Mouse (Mus musculus) midbrain, embryonic 11.5 days (tissue): ENCODE results near the gene Wdr82. TPM values are rescaled to one million over a fixed set of nuclear protein-coding genes. Genes with fewer than 3 reads are reported as not detected.

Experiments
- ATAC-seq: fragments of 200-750 bp; cut with Nextera tagmentation; 2 replicates; pipeline ENCODE4 v1.8.0; 2017; ENCODE audit warnings: moderate TSS enrichment, moderate library complexity; ENCODE audit not compliant: low FRiP score
- DNase-seq: peaks from one replicate; pipeline ENCODE4 v3.0.0; 2015; ENCODE audit warnings: low spot score; ENCODE audit errors: missing footprints
- H3K27ac ChIP-seq: fragments of 300-500 bp; sonication (generic); 2 replicates; pipeline ENCODE4 v1.5.1; 2014; ENCODE audit warnings: low read depth, low read length
- H3K27me3 ChIP-seq: fragments of 300-500 bp; sonication (generic); 2 replicates; pipeline ENCODE4 v1.6.1; 2014; ENCODE audit warnings: mild to moderate bottlenecking, low read length, moderate library complexity, mixed read lengths; ENCODE audit not compliant: control insufficient read depth, insufficient read depth
- H3K36me3 ChIP-seq: fragments of 300-500 bp; sonication (generic); 2 replicates; pipeline ENCODE4 v1.6.1; 2014; ENCODE audit warnings: mild to moderate bottlenecking, low read length, moderate library complexity, mixed read lengths; ENCODE audit not compliant: control insufficient read depth, insufficient read depth
- H3K4me1 ChIP-seq: fragments of 300-500 bp; sonication (generic); 2 replicates; pipeline ENCODE4 v1.6.1; 2014; ENCODE audit warnings: low read length; ENCODE audit not compliant: control insufficient read depth, insufficient read depth
- H3K4me2 ChIP-seq: fragments of 300-500 bp; sonication (generic); 2 replicates; pipeline ENCODE4 v1.6.1; 2014; ENCODE audit warnings: mild to moderate bottlenecking, moderate library complexity
- H3K4me3 ChIP-seq: fragments of 300-500 bp; sonication (generic); 2 replicates; pipeline ENCODE4 v1.5.1; 2014; ENCODE audit warnings: low read depth, low read length
- H3K9ac ChIP-seq: fragments of 300-500 bp; sonication (generic); 2 replicates; pipeline ENCODE4 v1.6.1; 2014; ENCODE audit warnings: low read length
- H3K9me3 ChIP-seq: fragments of 300-500 bp; sonication (generic); 2 replicates; pipeline ENCODE4 v1.6.1; 2016; ENCODE audit warnings: low read length; ENCODE audit not compliant: control insufficient read depth
- WGBS: fragments of 180-500 bp; shearing (Covaris S2); extraction: QIAGEN DNeasy Blood & Tissue Kit; methylation state at CpG from one replicate; pipeline ENCODE4 v1.1.7; 2014; 5-methylcytosine and 5-hydroxymethylcytosine counted together
- polyA plus RNA-seq: library from polyadenylated mRNA; unstranded; fragments of >200 nt; fragmentation: Nextera tagmentation; extraction: Ambion mirVana; gene quantifications from 2 replicates; pipeline ENCODE4 v1.2.1, GENCODE M21; 2014

Wdr82 gene
- polyA plus RNA-seq, 1 experiment from 2014 or later, result 32.6 TPM

GRCm38 (mm10) chr9:106225469-106226150 lies 54.9 kb downstream of the Wdr82 start:
- H3K9me3 ChIP-seq, result no peaks in the 10 kb centered on the region
- H3K27ac ChIP-seq, result no peak overlapping the region
- 63% methylated on average over 23 of the region's 24 CpGs for WGBS
- peak overlapping the region; percentile 65 for H3K4me2 ChIP-seq
- peak overlapping the region; percentile 60 for H3K9ac ChIP-seq
- H3K36me3 ChIP-seq, result no peaks in the 10 kb centered on the region
- peaks cover 6% of the 10 kb centered on the region; the same call in 1 of the 2 replicates for H3K27me3 ChIP-seq
- DNase-seq, result peak; percentile 85
- peaks cover 5% of the 10 kb centered on the region; the same call in 1 of the 2 replicates for H3K4me1 ChIP-seq
- ATAC-seq, result peak; percentile 49
- H3K4me3 ChIP-seq, result peak overlapping the region; percentile 30

- Histone ChIP-seq H3K4me2 (peak overlapping the region; percentile 65), H3K9me3 (no peaks in the 10 kb centered on the region), H3K9ac (peak overlapping the region; percentile 60), H3K27ac (no peak overlapping the region), H3K4me3 (peak overlapping the region; percentile 30), H3K36me3 (no peaks in the 10 kb centered on the region), H3K27me3 (peaks cover 6% of the 10 kb centered on the region; the same call in 1 of the 2 replicates), H3K4me1 (peaks cover 5% of the 10 kb centered on the region; the same call in 1 of the 2 replicates)
- WGBS, result 6% methylated on average over 34 of the region's 34 CpGs
- DNase-seq (peak; percentile 95), ATAC-seq (peak; percentile 85)
Measured at GRCm38 (mm10) chr9:106226151-106226682, 55.5 kb downstream of the Wdr82 start.

- Histone ChIP-seq H3K9me3 (no peaks in the 10 kb centered on the region), H3K9ac (no peak overlapping the region), H3K4me2 (no peak overlapping the region), H3K4me3 (no peak overlapping the region), H3K4me1 (peaks cover 5% of the 10 kb centered on the region; the same call in 1 of the 2 replicates), H3K27ac (no peak overlapping the region), H3K27me3 (peaks cover 6% of the 10 kb centered on the region; the same call in 1 of the 2 replicates), H3K36me3 (peaks cover 1% of the 10 kb centered on the region; the same call in 1 of the 2 replicates)
- DNase-seq (no peak), ATAC-seq (no peak)
- WGBS, result 70% methylated on average over 8 of the region's 8 CpGs
Measured at GRCm38 (mm10) chr9:106227790-106228429, 57.2 kb downstream of the Wdr82 start.

- Histone ChIP-seq H3K4me1 (peaks cover 5% of the 10 kb centered on the region; the same call in 1 of the 2 replicates), H3K9me3 (no peaks in the 10 kb centered on the region), H3K27ac (no peak overlapping the region), H3K4me2 (no peak overlapping the region), H3K4me3 (no peak overlapping the region), H3K36me3 (peaks cover 7% of the 10 kb centered on the region; the same call in 1 of the 2 replicates), H3K9ac (no peak overlapping the region), H3K27me3 (peaks cover 6% of the 10 kb centered on the region; the same call in 1 of the 2 replicates)
- DNase-seq, result no peak
- 87% methylated on average over 9 of the region's 9 CpGs for WGBS
- ATAC-seq, result no peak
Measured at GRCm38 (mm10) chr9:106230051-106230733, 59.5 kb downstream of the Wdr82 start.

- peaks cover 3% of the 10 kb centered on the region; the same call in 1 of the 2 replicates for H3K27me3 ChIP-seq
- H3K4me3 ChIP-seq, result no peak overlapping the region
- no peak overlapping the region for H3K9ac ChIP-seq
- no peak for ATAC-seq
- H3K9me3 ChIP-seq, result no peaks in the 10 kb centered on the region
- H3K4me2 ChIP-seq, result no peak overlapping the region
- 65% methylated on average over 3 of the region's 3 CpGs for WGBS
- peaks cover 5% of the 10 kb centered on the region; the same call in 1 of the 2 replicates for H3K4me1 ChIP-seq
- no peak overlapping the region for H3K27ac ChIP-seq
- peaks cover 12% of the 10 kb centered on the region; the same call in 1 of the 2 replicates for H3K36me3 ChIP-seq
- DNase-seq, result no peak
Measured at GRCm38 (mm10) chr9:106230734-106231106, 60.0 kb downstream of the Wdr82 start.

GRCm38 (mm10) chr9:106231220-106231619 lies 60.5 kb downstream of the Wdr82 start:
- DNase-seq (no peak), ATAC-seq (no peak)
- WGBS, result 82% methylated on average over 7 of the region's 7 CpGs

GRCm38 (mm10) chr9:106231816-106232215 lies 61.1 kb downstream of the Wdr82 start:
- peaks cover 14% of the 10 kb centered on the region for H3K36me3 ChIP-seq
- H3K4me3 ChIP-seq, result no peak overlapping the region
- H3K27ac ChIP-seq, result no peak overlapping the region
- no peaks in the 10 kb centered on the region for H3K9me3 ChIP-seq
- no peaks in the 10 kb centered on the region for H3K27me3 ChIP-seq
- ATAC-seq (no peak), DNase-seq (no peak)
- 88% methylated on average over 4 of the region's 4 CpGs for WGBS
- H3K4me2 ChIP-seq, result no peak overlapping the region
- no peak overlapping the region for H3K9ac ChIP-seq
- H3K4me1 ChIP-seq, result no peaks in the 10 kb centered on the region

More at GRCm38 (mm10) chr9:106231220-106231619, 60.5 kb downstream of the Wdr82 start:
- H3K27ac ChIP-seq, result no peak overlapping the region
- H3K9ac ChIP-seq, result no peak overlapping the region
- no peak overlapping the region for H3K4me3 ChIP-seq
- H3K9me3 ChIP-seq, result no peaks in the 10 kb centered on the region
- 0 out of 2 replicates have a peak, but pooled peaks cover 2% of the 10 kb centered on the region for H3K4me1 ChIP-seq
- H3K27me3 ChIP-seq, result no peaks in the 10 kb centered on the region
- peaks cover 12% of the 10 kb centered on the region; the same call in 1 of the 2 replicates for H3K36me3 ChIP-seq
- no peak overlapping the region for H3K4me2 ChIP-seq

GRCm38 (mm10) chr9:106232956-106233355 lies 62.2 kb downstream of the Wdr82 start:
- ATAC-seq (no peak), DNase-seq (no peak)
- Histone ChIP-seq H3K27ac (no peak overlapping the region), H3K9me3 (no peaks in the 10 kb centered on the region), H3K4me2 (no peak overlapping the region), H3K36me3 (peaks cover 14% of the 10 kb centered on the region), H3K9ac (no peak overlapping the region), H3K27me3 (no peaks in the 10 kb centered on the region), H3K4me3 (no peak overlapping the region), H3K4me1 (no peaks in the 10 kb centered on the region)
- 93% methylated on average over 3 of the region's 3 CpGs for WGBS
